Mouse (Mus musculus): ENCODE data around the gene Dcaf17. TPM values are rescaled to one million over a fixed set of nuclear protein-coding genes. Genes with fewer than 3 reads are reported as not detected.

Dcaf17 gene
- total RNA-seq, 2 experiments from 2014 or later = 8.2 to 10.2 TPM

DNA sequence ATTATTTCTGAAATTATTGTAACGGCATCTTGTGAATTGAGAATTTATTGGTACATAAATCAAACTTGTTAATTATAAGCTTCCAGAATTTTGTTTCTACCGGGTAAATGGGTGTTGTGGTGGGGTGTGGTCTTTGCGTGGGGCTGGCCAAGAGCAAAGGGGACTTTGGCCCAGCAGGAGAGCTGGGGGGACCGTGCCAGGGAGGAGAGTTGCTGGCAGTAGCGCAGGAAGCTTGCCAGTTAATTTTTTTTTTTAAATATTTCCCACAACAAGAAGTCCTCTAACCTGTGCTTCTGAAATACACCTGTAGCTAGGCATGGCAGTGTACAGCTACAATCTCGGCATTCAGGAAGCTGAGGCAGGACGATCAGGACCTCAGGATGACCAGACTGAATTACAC lies 4.6 kb upstream of the Dcaf17 start:
- ATAC-seq (ENCODE audit: poor library complexity, severe bottlenecking) = no peak

GRCm38 (mm10) chr2:71054716-71055115 lies 412 bp upstream of the Dcaf17 start:
- ATAC-seq (ENCODE audit: poor library complexity, severe bottlenecking) = no peak

DNA sequence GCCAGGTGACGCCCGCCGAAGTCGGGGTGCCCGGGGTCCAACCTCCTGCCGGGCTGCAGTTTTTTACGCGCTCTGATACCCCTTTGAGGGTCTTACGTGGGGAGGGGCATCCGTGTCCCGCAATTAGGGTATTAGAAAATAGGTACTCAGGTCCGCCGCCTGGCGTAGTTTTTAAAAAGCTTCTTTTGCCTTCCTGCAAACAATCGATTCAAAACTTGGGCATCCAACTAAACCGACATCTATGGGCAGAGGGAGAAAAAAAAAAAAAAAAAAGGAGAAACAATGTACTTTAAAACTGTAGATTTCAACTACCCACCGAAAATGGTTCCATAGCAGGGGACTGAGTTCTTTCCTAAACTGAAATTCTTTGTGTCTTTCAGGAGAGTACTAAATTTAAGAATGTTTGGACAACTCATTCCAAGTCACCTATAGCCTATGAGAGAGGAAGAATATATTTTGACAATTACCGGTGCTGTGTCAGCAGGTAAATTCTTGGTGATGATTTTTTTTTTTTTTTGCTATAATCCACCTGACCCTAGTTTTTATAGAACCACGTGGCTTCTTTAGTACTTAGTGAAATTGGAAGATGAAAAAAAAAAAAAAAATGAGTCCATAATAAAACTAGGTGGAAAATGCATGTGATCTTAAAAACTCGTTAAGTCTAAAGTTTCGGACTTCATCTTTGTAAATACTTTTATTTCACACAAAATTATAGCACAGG lies 1.1 kb downstream of the Dcaf17 start:
- no peak for ATAC-seq (ENCODE audit: poor library complexity, severe bottlenecking)

DNA sequence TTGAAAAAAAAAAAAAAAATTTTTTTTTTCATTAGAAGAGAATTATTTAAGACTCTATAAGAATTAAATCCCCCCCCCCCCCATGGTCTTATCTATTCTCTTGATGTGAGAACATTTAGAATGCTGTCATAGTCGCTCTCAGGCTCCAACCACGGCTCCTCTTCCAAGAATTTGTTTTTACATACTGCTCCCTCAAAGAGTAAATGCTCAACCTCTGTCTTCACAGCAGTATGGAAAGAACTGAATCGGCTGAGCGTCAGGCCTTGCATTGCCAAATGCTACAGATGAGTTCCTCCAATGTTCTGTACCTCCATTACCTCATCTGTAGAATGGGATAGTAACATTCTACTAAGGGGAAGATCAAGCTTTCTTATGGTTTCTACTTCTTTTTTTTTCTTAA lies 16.5 kb downstream of the Dcaf17 start:
- no peak for ATAC-seq (ENCODE audit: poor library complexity, severe bottlenecking)

DNA sequence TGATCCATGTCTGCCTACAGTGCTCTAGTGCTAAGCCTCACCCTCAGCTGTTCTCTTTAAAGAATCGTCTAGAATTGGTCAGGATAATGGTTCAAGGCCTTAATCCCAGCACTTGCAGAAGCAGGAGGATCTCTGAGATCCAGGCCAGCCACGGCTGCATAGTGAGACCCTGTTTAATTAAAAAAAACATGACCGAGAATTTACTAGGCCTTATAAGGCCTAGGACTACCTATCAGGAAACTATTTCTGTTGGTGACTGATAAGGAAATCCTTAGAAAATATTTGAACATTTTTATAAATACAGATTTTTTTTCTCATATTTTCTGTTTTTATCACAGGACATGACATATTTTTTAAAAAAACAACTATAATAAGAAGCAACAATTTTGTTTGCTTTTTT lies 18.2 kb downstream of the Dcaf17 start:
- ATAC-seq (ENCODE audit: poor library complexity, severe bottlenecking) = no peak

- ATAC-seq (ENCODE audit: poor library complexity, severe bottlenecking) = no peak
Measured at GRCm38 (mm10) chr2:71073828-71074227, 18.7 kb downstream of the Dcaf17 start.

- ATAC-seq (ENCODE audit: poor library complexity, severe bottlenecking) = no peak
Measured at GRCm38 (mm10) chr2:71082416-71082815, 27.3 kb downstream of the Dcaf17 start.

GRCm38 (mm10) chr2:71083454-71084193 lies 28.5 kb downstream of the Dcaf17 start:
- no peak for ATAC-seq (ENCODE audit: poor library complexity, severe bottlenecking)

GRCm38 (mm10) chr2:71089766-71090165 lies 34.6 kb downstream of the Dcaf17 start:
- no peak for ATAC-seq (ENCODE audit: poor library complexity, severe bottlenecking)

DNA sequence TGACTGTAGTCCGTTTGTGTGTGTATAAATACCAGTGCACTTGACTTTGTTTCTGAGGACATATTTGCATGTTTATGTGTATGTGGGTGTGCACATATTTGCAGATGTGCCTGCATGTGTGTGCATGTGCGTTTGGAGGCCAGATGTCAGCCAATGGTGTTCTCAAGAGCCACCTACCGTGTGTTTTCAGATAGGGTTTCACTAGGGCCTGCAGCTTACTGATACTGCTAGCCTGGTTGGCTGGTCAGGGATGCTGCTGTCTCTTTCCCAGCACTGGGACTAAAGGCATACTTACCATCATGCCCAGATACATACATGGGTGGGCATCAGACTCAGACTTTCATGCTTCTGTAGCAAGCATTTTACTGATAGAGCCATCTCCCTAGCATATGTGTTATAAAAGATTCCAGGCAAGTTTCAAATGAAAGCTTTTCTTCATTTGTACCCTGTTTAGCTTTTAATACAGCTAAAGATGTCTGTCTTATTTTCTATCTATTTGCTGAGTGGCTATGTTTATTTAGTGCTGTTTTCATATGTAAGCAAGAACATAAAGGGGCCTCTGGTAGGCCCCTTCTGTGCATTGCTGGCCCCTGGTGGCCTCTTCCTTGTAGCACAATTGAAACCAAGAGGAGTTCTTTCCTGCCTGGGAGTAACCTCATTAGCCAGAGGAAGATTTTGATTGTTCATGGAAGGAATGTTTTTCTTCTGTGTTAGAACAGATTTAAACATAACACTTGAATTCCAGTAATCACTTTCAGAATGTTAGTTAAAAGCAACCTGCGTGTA lies 35.7 kb downstream of the Dcaf17 start:
- no peak for ATAC-seq (ENCODE audit: poor library complexity, severe bottlenecking)

DNA sequence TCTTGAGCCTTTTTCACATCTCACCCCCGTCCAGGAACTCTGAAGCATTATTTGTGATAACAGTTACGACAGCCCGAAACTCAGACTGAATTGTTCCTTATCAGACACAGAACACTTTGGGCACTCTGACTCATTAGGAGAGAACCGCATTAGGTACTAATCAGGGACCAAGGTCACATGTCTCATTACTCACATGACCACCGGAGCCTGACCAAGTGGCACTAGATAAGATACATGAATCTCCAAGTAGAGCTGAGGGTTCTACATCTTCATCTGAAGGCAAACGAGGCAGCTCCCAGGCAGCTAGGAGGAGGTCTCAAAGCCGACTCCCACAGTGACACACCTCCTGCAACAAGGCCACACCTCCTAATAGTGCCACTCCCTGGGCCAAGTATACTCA lies 41.0 kb downstream of the Dcaf17 start:
- no peak for ATAC-seq (ENCODE audit: poor library complexity, severe bottlenecking)

GRCm38 (mm10) chr2:71102621-71103291 lies 47.6 kb downstream of the Dcaf17 start:
- ATAC-seq (ENCODE audit: poor library complexity, severe bottlenecking) = 0 out of 2 replicates have a peak, but pooled peaks have one; percentile 15

GRCm38 (mm10) chr2:71103292-71103680 lies 48.2 kb downstream of the Dcaf17 start:
- peak; percentile 86 for ATAC-seq (ENCODE audit: poor library complexity, severe bottlenecking)

DNA sequence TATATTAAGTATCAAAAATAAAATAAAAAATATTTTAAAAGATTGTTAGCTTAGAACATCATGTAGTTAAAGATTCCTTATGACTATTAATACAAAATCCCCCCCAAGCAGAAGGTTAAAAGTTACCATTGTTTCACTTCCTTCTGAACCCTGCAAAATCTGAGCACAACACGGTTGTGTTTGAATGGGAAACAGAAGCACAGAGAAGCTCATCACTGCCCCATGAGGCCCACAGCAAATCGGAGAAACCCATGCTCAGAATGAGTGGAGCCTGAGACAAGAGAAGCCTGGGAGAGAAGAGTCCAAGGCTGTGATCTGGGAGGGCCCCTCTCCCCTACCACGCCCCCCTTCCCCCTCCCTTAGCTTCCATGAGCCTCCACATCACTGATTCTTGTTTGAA lies 49.6 kb downstream of the Dcaf17 start:
- no peak for ATAC-seq (ENCODE audit: poor library complexity, severe bottlenecking)

DNA sequence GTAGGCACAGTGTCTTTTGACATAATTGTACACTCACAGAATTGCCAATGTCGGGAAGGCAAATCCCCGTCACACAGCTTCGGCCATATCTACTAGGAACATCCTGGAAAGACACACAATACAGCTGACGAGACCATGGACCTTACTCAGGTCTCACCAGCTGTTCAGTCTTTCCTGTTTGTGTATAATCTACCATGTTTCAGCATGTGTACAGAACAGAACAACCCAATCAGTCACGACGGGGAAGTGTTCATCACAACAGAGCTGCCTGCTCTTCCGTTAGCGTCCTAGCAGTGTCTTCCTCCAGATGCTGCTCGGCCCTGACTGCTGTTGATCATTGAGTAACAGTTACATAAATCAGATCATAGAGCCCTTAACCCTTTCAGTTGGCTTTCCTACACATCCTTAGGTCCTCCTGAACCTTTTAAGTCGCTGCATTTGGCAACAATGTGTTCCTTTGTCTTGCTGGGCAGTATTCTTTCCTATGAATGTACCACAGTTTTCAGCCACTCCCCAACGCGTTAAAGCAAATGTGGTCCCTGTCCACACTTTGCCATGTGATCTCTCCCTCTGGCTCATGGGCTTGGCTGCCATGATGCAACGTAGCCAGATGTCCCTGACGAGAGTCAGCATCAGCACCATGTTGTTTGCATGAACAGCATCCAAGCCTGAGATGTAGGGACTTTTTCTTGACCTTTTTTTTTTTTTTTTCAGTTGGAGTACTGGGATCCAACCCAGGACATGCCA lies 50.5 kb downstream of the Dcaf17 start:
- ATAC-seq (ENCODE audit: poor library complexity, severe bottlenecking) = no peak

GRCm38 (mm10) chr2:71107225-71107624 lies 52.1 kb downstream of the Dcaf17 start:
- no peak for ATAC-seq (ENCODE audit: poor library complexity, severe bottlenecking)

GRCm38 (mm10) chr2:71108541-71108940 lies 53.4 kb downstream of the Dcaf17 start:
- no peak for ATAC-seq (ENCODE audit: poor library complexity, severe bottlenecking)

DNA sequence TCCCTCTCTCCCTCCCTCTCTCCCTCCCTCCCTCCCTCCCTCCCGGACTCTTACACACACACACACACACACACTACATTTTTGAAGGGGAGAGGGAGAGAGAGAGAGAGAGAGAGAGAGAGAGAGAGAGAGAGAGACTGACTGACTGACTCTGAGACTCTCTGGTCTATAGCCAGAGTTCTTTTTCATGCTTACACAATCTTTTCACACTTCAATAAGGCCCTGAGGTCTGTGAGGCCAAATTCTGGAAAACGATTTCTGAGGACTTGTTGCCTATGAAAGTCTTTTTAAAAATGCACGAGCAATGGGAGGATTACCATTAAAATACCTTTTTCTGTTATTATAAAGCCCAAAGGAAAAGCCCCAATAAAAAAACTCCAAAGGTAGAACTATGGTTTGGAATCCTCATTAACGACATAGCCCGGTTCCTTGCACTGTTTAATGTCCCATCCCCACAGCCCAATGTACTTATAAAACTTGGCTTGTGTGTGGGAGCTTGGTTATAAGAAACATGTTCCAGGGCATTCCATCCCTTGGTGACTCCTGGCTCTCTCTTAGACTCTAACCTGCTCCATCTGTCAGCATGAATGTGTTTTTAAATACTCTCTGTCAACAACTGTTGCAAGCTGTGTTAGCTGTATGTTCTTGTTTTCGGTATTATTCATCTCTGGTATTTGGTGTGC lies 58.5 kb downstream of the Dcaf17 start:
- no peak for ATAC-seq (ENCODE audit: poor library complexity, severe bottlenecking)

GRCm38 (mm10) chr2:71116151-71116550 lies 61.0 kb downstream of the Dcaf17 start:
- no peak for ATAC-seq (ENCODE audit: poor library complexity, severe bottlenecking)

Measured in megakaryocyte, adult 5-6 weeks (primary cell).